Mouse (Mus musculus) intestine, postnatal 0 days (tissue): ENCODE results near the gene Cntnap5a. TPM values are rescaled to one million over a fixed set of nuclear protein-coding genes. Genes with fewer than 3 reads are reported as not detected.

Source experiments
- ATAC-seq: fragments of 200-750 bp; cut with Nextera tagmentation; 2 replicates; pipeline ENCODE4 v1.8.0; 2017; ENCODE audit warnings: mild to moderate bottlenecking, moderate TSS enrichment, moderate library complexity
- H3K27ac ChIP-seq: fragments of 300-500 bp; sonication (generic); 2 replicates; pipeline ENCODE4 v1.5.1; 2014; ENCODE audit warnings: mild to moderate bottlenecking, low read depth, low read length, moderate library complexity
- H3K27me3 ChIP-seq: fragments of 300-500 bp; sonication (generic); replicated peaks from 2 replicates; pipeline ENCODE4 v1.6.1; 2014; ENCODE audit warnings: low read length, mixed read lengths; ENCODE audit not compliant: control insufficient read depth, insufficient read depth
- H3K36me3 ChIP-seq: fragments of 300-500 bp; sonication (generic); 2 replicates; pipeline ENCODE4 v1.6.1; 2014; ENCODE audit warnings: mild to moderate bottlenecking, moderate library complexity; ENCODE audit not compliant: control insufficient read depth, insufficient read depth
- H3K4me1 ChIP-seq: fragments of 300-500 bp; sonication (generic); replicated peaks from 2 replicates; pipeline ENCODE4 v1.6.1; 2014; ENCODE audit warnings: antibody characterized with exemption, low read length, mixed read lengths; ENCODE audit not compliant: control insufficient read depth, insufficient read depth
- H3K4me2 ChIP-seq: fragments of 300-500 bp; sonication (generic); replicated peaks from 2 replicates; pipeline ENCODE4 v1.6.1; 2014; ENCODE audit warnings: low read depth, mild to moderate bottlenecking, moderate library complexity
- H3K4me3 ChIP-seq: fragments of 300-500 bp; sonication (generic); 2 replicates; pipeline ENCODE4 v1.5.1; 2014; ENCODE audit warnings: low read depth, low read length
- H3K9ac ChIP-seq: fragments of 300-500 bp; sonication (generic); 2 replicates; pipeline ENCODE4 v1.6.1; 2014; ENCODE audit warnings: mild to moderate bottlenecking, low read depth, low read length
- H3K9me3 ChIP-seq: fragments of 300-500 bp; sonication (generic); 2 replicates; pipeline ENCODE4 v1.6.1; 2016; ENCODE audit warnings: mixed run types; ENCODE audit not compliant: control insufficient read depth
- CTCF ChIP-seq: sonication (generic); IDR thresholded peaks from 2 replicates; pipeline ENCODE4 v1.5.1; 2016; ENCODE audit warnings: low read depth, mild to moderate bottlenecking, control low read depth, antibody characterized with exemption, moderate library complexity
- WGBS: fragments of 180-500 bp; shearing (Covaris S2); extraction: QIAGEN DNeasy Blood & Tissue Kit; methylation state at CpG from one replicate; pipeline ENCODE4 v1.1.7; 2014; 5-methylcytosine and 5-hydroxymethylcytosine counted together
- polyA plus RNA-seq: library from polyadenylated mRNA; unstranded; fragments of >200 nt; fragmentation: Nextera tagmentation; extraction: Ambion mirVana; gene quantifications from 2 replicates; pipeline ENCODE4 v1.2.1, GENCODE M21; 2015

The Cntnap5a gene
- polyA plus RNA-seq, 1 experiment from 2014 or later: 0.07 TPM

- Histone ChIP-seq H3K36me3 (no peaks in the 10 kb centered on the region), H3K9ac (no peak overlapping the region), H3K4me3 (no peak overlapping the region), H3K27me3 (no peaks in the 10 kb centered on the region), H3K4me1 (no peaks in the 10 kb centered on the region), H3K9me3 (no peaks in the 10 kb centered on the region), H3K4me2 (no peak overlapping the region), H3K27ac (no peak overlapping the region)
- 73% methylated on average over 1 of the region's 1 CpGs for WGBS
- no peak for TF ChIP-seq CTCF
- no peak for ATAC-seq
These were observed 717.6 kb downstream of the Cntnap5a start for GRCm38 (mm10) chr1:116401996-116402656.

- TF ChIP-seq CTCF: no peak
- Histone ChIP-seq H3K27ac (no peak overlapping the region), H3K4me2 (no peak overlapping the region), H3K9me3 (no peaks in the 10 kb centered on the region), H3K4me1 (no peaks in the 10 kb centered on the region), H3K36me3 (no peaks in the 10 kb centered on the region), H3K4me3 (no peak overlapping the region), H3K27me3 (no peaks in the 10 kb centered on the region), H3K9ac (no peak overlapping the region)
- WGBS: 88% methylated on average over 1 of the region's 1 CpGs
- no peak for ATAC-seq
These were observed 725.3 kb downstream of the Cntnap5a start for GRCm38 (mm10) chr1:116409836-116410235.

- Histone ChIP-seq H3K9ac (no peak overlapping the region), H3K27me3 (no peaks in the 10 kb centered on the region), H3K9me3 (no peaks in the 10 kb centered on the region), H3K27ac (no peak overlapping the region), H3K4me2 (no peak overlapping the region), H3K4me1 (no peaks in the 10 kb centered on the region), H3K36me3 (no peaks in the 10 kb centered on the region), H3K4me3 (no peak overlapping the region)
- WGBS: 67% methylated on average over 2 of the region's 2 CpGs
- no peak for ATAC-seq
- TF ChIP-seq CTCF: no peak
These were observed 743.8 kb downstream of the Cntnap5a start for GRCm38 (mm10) chr1:116428396-116428795.

- WGBS: 65% methylated on average over 4 of the region's 4 CpGs
- H3K27ac ChIP-seq: no peak overlapping the region
- no peak overlapping the region for H3K4me2 ChIP-seq
- no peaks in the 10 kb centered on the region for H3K27me3 ChIP-seq
- no peak for TF ChIP-seq CTCF
- no peak overlapping the region for H3K9ac ChIP-seq
- ATAC-seq: no peak
- H3K4me3 ChIP-seq: no peak overlapping the region
- no peaks in the 10 kb centered on the region for H3K36me3 ChIP-seq
- no peaks in the 10 kb centered on the region for H3K4me1 ChIP-seq
- no peaks in the 10 kb centered on the region for H3K9me3 ChIP-seq
These were observed 770.7 kb downstream of the Cntnap5a start for GRCm38 (mm10) chr1:116455115-116455717.

GRCm38 (mm10) chr1:116477703-116478102 lies 793.1 kb downstream of the Cntnap5a start:
- H3K4me3 ChIP-seq: no peak overlapping the region
- no peaks in the 10 kb centered on the region for H3K9me3 ChIP-seq
- 29% methylated on average over 2 of the region's 2 CpGs for WGBS
- ATAC-seq: no peak
- H3K27me3 ChIP-seq: no peaks in the 10 kb centered on the region
- no peak overlapping the region for H3K4me2 ChIP-seq
- peak; percentile 67 for TF ChIP-seq CTCF
- no peaks in the 10 kb centered on the region for H3K36me3 ChIP-seq
- no peaks in the 10 kb centered on the region for H3K4me1 ChIP-seq
- H3K27ac ChIP-seq: no peak overlapping the region
- H3K9ac ChIP-seq: no peak overlapping the region

- no peaks in the 10 kb centered on the region for H3K4me1 ChIP-seq
- no peak overlapping the region for H3K4me3 ChIP-seq
- H3K9ac ChIP-seq: no peak overlapping the region
- no peaks in the 10 kb centered on the region for H3K36me3 ChIP-seq
- H3K27me3 ChIP-seq: no peaks in the 10 kb centered on the region
- no peaks in the 10 kb centered on the region for H3K9me3 ChIP-seq
- no peak overlapping the region for H3K27ac ChIP-seq
- H3K4me2 ChIP-seq: no peak overlapping the region
- ATAC-seq: no peak
- no peak for TF ChIP-seq CTCF
- 90% methylated on average over 1 of the region's 1 CpGs for WGBS
These were observed 804.4 kb downstream of the Cntnap5a start for GRCm38 (mm10) chr1:116488780-116489569.
